Mouse (Mus musculus): ENCODE measurements around the gene Eif3k. TPM values are rescaled to one million over a fixed set of nuclear protein-coding genes. Genes with fewer than 3 reads are reported as not detected.
"Not testable (repeated sequence)": the region's sequence is repeated elsewhere in the genome, so short reads cannot be mapped to it uniquely, and the experiment has no call there.

Gene Eif3k
- total RNA-seq, 2 experiments from 2014 or later: 196 to 199 TPM

DNA sequence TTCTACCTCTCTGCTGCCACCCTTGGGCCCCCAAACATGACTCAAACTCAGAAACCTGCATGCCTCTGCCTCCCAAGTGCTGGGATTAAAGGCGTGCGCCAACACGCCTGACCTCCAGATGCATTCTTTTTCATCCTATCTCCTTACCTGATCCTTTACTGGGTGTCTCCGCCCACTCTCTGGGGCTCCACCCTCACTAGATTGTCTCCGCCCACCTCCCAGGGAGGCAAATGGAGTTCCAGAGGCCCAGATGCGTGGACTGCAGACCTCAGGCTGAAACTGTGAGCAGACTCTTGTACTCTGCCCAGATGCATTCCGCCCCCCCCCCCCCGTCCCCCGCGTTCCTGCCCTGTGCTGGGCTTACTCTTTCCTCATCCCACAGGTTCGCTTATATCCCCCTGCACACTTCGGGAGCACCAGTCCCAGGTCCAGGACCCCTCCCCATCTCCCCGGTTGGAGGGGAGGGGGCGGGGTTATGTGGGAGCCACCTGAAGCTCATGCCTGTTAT, 9.2 kb upstream of the Eif3k start:
- DNase-seq (ENCODE audit: low spot score in 2 of 2): no peak

DNA sequence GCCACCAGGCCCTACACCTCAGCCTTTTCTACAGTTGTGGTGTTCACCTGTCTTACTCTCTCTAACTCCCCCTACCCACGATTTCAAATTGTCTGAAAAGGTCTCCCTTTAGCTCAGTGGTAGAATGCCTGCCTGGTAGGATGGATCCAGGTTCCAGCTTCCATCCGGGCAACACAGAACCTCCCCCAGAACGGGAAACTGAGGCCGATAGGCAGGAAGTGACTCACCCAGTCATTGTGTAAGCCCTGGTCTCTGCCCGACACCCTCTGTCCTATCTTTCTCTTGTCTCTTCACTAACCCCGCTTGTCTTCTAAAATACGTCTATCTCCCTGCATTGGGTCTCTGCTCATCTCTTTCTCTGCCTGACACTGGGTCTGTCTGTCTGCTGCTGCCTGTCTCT, 3.5 kb upstream of the Eif3k start:
- DNase-seq (ENCODE audit: low spot score in 2 of 2): no peak

DNA sequence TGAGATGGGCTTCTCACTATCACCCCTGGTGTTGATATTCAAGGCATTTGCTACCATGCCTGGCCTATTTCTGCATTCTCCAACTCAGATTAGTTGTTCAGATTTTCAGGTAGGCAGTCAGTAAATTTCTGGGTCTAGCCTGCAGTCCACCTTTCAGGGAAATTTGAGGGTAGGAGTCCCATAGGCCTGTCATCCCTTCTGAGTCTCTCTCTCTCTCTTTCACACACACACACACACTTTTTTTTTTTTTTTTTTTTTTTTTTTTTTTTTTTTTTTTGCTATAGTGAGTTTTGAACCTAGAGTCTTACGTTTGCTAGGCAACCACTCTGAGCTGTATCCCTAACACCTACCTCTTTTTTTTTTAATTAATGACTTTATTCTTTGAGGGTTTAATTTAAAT, 2.8 kb upstream of the Eif3k start:
- DNase-seq (ENCODE audit: low spot score in 2 of 2): no peak

DNA sequence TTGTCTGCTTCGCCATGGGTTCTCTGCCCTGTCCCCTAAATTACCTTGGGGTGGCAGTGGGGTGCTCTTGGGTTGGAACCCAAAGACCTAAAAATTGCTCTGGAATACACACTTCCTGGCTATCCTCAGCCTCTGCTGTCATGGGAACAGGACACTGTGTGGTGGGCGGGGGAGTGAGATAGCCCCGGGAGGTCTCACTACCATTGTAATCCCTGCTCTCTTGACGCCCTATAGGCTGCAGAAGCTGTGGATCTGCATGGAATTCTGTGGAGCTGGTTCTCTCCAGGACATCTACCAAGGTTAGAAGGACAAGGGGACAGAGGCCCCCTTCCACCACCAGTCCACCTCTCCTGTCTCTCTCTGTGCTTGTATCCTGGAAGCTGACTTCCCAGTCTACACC, 2.2 kb upstream of the Eif3k start:
- DNase-seq (ENCODE audit: low spot score in 2 of 2): no peak

DNA sequence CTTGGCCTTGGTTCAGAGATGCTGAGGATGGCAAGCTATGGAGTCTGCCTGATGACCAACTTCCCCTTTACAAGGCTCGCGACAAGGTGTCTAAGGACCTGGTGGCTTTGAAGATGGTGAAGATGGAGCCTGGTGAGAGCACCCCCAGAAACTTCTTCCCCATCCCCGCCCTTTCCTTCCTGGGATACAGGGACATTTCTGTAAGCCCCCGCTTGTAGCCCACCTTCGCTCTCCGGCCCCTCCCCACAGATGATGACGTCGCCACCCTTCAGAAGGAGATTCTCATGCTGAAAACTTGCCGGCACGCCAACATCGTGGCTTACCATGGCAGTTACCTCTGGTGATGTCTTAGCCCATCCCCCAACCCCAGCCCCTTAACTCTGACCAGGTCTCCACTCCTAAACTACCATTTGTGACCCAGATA, 1.5 kb upstream of the Eif3k start:
- DNase-seq (ENCODE audit: low spot score in 2 of 2): no peak

DNA sequence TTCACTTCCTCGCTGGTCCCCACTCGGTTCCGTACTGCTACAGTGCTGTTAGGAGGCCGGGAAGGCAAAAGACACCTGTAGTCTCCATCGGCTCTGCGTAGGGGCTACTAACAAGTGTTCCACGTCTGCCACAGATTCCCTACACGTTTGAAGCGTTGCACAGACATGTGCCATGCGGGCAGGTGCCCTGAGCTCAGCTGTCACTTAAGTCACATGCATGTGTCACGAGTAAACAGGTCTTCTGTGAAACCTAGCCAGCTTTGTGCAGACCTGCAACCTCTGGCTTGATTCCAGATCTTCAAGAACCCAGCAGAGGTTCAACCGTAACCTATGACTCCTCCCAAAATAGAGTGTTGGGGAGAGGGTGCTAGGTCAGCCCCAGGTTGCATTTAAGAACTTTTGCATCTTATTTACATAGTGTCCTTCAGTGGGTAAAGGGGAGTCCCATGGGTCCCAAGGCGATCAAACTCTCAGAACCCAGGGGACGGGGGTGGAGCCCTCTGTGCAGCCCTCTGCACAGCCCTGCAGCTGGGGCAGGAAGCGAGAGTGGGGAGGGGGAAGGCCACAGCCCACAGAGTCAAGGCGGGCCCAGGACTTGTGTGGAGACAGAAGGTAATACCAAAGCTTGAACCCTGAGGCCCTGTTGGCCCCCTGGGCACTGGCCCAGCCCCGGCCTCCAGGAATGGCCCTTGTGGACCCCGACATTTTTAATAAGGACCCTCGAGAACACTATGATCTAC, 780 bp upstream of the Eif3k start:
- no peak for DNase-seq (ENCODE audit: low spot score in 2 of 2)

DNA sequence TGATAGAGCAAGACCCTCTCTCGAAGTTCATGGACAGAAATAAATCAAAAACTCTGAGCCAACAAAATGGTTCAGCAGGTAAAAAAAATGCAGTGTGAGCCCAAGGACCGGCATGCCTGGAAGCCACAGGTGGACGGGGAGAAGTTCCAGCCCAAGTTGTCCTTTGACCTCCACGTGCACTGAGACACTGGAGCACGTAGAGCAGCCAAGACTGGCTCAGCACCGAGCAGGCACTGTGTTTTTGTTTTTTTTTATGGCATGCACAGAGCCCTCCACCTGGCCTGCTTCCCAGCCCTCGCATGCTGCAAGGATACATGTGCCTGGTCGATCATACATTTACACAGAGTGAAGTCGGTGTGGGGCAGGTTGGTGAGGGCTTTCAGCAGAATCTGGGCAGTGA, 4.1 kb downstream of the Eif3k start:
- DNase-seq (ENCODE audit: low spot score in 2 of 2): no peak

DNA sequence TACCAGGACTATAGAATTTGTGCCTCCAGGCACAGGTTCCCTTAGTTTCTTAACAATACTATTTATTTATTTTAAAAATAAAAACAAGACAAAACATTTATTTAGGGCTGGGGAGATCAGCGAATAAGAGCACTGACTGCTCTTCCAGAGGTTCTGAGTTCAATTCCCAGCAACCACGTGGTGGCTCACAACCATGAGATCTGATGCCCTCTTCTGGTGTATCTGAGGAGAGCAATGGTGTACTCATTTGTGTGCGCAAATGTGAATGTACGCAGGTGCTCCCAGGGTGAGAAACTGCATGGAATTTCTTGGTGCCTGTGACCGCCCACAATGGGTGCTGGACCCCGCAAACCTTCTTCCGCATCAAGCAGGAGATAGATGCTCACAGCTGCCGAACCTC, 8.6 kb downstream of the Eif3k start:
- DNase-seq (ENCODE audit: low spot score in 2 of 2): no peak

DNA sequence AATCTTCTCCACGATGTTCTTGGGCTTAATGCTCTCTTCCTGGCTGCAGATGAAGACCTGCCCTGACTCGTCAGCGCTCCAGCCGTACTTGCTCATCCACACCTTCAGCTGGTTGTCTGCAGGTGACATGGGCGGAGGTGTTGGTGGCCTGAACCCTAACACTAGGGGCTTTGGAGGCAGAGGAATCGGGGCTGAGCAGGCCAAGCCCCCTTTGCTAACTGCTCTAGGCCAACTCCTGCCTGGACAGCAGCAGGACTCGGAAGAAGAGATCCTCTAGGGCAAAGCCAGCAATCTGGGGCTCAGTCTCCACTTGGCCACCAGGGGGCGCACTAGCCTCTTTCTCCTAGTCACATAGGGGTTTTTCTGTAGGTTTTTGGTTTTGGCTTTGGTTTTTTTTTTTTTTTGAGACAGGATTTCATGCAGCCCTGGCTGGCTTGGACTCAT, 9.1 kb downstream of the Eif3k start:
- peak; percentile 83 to 86 for DNase-seq (ENCODE audit: low spot score in 2 of 2)

DNA sequence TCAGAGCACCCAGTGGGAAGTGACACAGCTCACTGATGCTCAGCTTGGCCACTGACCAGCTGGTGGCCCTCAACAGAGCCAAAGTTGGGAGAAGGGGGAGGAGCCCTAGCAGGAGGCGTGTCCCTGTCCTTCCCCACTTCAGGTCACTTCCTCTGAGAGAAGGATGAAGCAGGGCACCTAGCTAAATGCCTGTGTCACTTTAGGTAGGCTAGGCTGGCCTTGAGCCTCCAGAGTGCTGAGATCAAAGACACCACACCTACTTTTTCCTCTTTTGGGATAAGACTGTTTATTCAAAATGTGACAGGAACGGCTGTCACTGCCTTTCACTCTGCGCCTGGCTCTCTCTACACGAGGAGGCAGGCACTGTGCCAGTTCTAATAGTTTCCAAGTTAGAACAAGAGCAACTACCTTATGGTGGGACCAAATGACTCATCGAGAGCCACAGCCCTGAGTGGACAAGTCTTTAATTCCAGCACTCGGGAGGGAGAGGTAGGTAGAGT, 9.8 kb downstream of the Eif3k start:
- no peak for DNase-seq (ENCODE audit: low spot score in 2 of 2)

DNA sequence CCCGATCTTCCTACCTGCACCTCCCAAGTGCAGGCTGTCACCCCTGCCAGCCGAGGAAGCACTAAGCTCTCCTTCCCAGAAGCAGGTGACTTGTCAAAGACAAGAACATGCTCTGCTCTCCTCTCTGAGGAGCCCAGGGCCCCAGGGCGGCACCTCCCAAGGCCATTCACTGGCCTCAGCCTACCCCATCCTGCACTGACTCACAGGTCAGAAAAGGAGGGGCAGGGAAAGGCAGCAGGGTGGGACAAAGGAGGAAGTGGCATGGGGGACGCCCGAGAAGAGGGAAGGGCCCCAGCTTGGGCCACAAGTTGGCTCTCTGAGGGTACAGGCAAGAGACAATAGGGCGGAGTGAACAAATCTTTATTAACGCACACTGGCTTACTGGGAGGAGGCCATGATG, 10.6 kb downstream of the Eif3k start:
- no peak for DNase-seq (ENCODE audit: low spot score in 2 of 2)

DNA sequence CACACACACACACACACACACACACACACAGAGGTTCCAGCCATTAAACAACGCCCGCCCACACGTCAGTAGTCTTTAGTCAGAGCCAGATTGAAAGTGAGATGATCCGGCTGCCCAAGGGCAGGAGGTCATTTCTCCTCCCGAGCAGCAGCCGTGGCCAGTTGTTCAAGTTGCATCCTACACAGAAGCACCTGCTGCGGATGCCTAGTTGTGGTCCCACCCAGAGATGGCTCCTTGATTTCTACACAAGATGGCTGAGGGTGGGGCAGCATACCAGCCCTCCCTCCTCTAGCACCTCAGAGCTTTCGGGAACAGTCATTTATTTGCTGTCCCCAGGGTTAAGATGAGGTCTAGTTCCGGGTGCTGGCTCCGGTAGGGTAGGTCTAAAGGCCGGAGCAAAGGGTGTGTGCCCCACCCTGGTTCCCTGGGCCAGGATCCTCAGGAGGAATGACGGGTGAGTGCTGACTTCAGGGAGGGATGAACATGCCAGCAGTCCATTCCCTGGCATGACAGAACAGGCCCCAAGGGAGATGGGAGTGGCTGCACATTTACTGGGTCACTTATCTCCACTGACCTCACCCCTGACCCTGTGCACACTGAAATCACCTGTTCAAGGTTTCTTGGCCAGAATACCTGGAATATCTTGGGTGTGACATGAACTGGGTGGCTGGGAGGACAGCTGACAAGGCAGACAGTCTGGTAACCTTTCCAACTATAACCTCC, 11.8 kb downstream of the Eif3k start:
- no peak for DNase-seq (ENCODE audit: low spot score in 2 of 2)

DNA sequence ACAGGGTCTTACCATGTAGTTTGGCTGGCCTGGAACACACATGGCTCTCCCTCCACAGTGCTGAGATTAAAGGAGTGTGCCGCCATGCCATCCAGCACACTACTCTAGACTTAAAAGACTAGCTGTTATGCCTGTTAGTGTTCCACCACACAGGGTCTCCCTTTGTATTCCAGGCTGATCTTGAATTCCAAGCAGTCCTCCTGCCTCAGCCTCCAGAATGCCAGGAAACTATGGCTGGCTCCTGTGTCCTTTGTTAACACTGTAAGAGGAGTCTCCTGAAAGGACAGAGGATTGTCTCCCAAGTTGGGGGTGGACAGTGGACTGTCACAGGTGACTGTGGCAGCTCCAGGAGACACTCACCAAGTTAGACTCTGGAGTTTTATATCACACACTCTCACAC, 12.4 kb downstream of the Eif3k start:
- no peak for DNase-seq (ENCODE audit: low spot score in 2 of 2)

DNA sequence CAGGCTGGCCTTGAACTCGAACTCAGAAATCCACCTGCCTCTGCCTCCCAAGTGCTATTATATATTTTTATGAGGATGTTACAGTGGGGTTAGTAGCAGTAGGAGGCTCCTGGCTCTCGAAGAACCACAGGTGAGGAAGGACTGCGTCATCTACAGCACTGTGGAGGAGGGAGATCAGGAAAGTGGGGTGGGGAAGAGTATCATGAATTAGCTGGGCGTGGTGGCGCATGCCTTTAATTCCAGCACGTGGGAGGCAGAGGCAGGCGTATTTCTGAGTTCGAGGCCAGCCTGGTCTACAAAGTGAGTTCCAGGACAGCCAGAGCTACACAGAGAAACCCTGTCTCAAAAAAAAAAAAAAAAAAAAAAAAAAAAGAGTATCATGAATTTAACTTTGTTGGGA, 13.5 kb downstream of the Eif3k start:
- not testable (repeated sequence) for DNase-seq (ENCODE audit: low spot score in 2 of 2)

DNA sequence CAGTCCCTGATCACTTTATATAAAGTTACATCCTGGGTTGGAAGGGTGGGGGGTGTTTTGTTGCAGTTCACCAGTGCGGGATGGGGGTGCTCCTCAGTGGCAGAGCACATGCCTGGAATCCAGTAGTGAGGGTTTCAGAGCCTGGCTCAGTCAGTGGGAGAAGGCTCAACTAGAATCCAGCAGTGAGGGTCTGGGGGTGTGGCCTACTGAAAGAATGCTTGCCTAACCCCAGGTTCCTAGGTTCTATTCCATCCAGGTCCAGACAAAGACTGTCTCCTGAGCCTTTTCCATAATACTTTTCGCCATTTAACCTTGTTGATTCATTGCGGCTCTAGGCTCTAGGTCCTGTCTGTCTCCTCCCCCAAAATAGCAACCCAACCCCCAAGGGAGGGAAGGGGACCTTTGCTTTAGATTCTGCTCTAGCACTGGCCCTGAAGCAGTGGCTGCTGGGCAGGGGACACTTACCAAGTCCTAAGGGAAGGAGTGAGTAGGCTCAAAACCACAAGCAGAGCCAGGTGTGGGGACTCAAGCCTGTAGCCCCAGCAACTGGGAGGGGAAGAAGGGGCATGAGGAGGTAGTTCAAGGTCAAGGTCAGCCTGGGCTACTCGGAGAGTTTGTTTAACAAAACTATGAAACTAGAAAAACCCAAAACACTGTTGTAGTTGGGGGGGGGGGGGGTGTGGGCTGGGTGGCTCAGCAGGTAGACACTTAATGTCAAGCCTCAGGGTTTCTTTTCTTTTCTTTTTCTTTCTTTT, 14.7 kb downstream of the Eif3k start:
- no peak for DNase-seq (ENCODE audit: low spot score in 2 of 2)

DNA sequence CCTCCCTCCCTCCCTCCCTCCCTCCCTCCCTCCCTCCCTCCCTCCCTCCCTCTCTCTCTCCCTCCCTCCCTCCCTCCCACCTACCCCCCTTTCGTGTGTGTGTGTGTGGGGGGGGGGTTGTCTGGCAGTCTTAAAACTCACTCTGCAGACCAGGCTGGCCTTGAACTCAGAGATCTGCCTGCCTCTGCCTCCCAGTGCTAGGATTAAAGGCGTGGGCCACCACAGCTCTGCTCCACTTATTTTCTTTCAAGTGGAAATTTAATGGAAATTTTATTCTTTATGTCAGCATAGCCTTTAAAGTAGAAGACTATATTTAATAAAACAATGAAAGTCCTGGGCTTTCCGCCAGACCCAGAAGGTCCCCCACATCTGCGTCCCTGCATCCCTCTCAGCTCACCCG, 15.5 kb downstream of the Eif3k start:
- DNase-seq (ENCODE audit: low spot score in 2 of 2): no peak

DNA sequence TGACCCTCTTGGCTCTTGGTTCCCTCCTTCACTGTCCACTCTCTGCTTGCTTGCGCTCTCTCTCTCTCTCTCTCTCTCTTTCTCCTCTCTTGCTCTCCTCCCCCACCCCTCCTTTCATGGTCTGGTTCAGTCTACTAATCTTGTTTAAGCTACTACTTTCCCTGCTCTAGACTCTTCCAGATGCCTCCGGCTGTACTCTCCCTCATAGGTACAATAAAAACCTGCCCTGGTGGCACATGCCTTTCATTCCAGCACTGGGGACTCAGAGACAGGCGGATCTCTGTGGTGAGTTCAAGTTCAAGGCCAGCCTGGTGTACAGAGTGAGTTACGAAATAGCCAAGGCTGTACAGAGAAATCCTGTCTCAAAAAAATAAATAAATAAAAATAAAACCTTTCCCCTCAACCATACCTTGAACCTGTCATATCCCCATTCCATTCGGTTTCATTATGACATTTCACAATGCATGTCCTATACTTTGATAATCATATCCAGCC, 16.3 kb downstream of the Eif3k start:
- DNase-seq (ENCODE audit: low spot score in 2 of 2): no peak

DNA sequence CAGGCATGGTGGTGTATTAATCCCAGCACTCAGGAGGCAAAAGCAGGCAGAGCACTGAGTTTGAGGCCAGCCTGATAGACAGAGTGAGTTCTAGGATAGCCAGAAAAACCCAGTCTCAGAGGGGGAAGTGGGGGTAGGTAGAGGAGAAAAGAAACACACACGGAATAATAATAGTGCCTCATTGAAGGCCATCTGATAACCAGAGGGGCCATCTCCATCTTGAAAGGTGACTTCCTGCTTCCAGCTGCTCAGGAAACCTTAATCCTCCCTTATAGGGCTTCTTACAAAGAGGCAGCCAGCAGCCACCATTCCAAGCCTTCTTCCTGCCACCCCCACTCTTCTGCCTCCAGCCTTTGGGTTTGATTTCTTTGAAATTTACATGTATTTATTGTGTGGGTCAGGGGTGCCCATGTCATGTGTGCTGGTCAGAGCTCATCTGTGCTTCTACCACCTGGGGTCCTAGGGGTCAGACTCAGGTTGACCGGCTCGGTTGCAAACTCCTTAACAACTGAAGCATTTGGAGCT, 18.2 kb downstream of the Eif3k start:
- no peak for DNase-seq (ENCODE audit: low spot score in 2 of 2)

DNA sequence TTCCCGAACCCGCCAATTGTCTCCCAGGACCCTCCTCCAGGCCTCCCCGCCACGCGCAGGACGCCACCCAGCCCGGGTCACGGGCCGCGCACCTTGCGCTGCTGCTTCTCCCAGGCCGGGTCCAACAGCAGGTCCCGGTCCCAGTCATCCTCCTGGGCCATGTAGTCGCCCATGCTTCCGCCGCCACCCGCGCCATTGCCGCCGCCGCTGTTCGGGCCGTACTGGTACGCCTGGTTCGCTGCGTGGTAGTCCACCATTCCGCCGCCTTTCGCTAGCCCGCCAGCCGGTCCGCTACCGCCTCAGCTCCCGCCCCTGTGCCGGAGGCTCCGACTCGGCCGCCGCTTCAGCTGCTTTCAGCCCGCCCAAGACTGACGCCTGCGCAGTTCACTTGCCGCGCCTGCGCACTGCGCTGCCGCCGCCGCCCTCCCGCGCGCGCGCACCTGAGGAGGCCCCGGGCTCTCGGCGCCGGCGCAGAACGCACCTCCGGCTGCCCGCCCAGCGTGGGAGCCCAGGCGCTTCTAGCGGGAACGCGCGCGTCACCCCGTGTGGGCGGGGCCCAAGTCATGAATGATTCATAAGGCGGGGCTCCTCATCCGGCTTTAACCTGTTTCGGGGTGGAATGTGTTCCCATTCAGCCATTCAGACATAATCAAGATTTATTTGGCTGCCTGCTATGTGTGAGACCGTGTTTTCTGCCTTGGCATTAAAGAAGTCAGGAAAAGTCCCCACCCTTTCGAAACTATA, 19.6 kb downstream of the Eif3k start, which contains the start of gene Actn4:
Gene Actn4, minus strand, starts transcription at position 414 of the 744 bp plus-strand sequence.
- DNase-seq (ENCODE audit: low spot score in 2 of 2): peak; percentile 99

DNA sequence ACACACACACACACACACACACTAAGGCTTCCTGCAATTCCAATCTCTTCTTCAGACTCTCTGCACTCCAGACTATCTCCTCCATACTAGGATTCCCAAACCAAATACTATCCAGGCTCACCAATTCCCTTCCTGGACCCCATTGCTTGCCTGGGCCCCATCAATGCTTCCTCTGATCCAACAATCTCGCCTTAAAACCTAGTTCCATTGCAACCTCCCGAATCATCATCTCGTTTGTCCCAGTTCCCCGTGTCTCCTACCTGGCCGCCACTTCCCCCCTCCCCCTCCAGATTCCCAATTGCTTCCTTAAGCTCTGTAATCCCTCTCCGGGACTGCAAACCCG, 20.1 kb downstream of the Eif3k start:
- DNase-seq (ENCODE audit: low spot score in 2 of 2): no peak
